Mouse (Mus musculus): ENCODE measurements around the gene Nudt3.

- TF ChIP-seq CTCF (IDR thresholded peaks at IDR 0.05; ENCODE audit: low read depth, low read length): no peak
- no peak for TF ChIP-seq GATA1 (IDR thresholded peaks at IDR 0.05; ENCODE audit: borderline replicate concordance, low read length)
Measured at GRCm38 (mm10) chr17:27611994-27612393, 11.3 kb downstream of the Nudt3 start.

All from G1E (cell line).